Mouse (Mus musculus) MEL (cell line): ENCODE data around the gene Mum1. TPM values are rescaled to one million over a fixed set of nuclear protein-coding genes. Genes with fewer than 3 reads are reported as not detected.

Experiments used
- DNase-seq: peaks from one replicate; pipeline ENCODE4 v3.0.0; 2011; ENCODE audit warnings: low read depth, low spot score
- H3K27ac ChIP-seq: 2 replicates; pipeline ENCODE4 v1.5.1; 2012; ENCODE audit warnings: low read depth, mild to moderate bottlenecking, control low read depth, low read length, moderate library complexity; ENCODE audit not compliant: control insufficient read depth
- H3K27me3 ChIP-seq, 2 experiments: fragments of 150-350 bp in 1 of 2; sonication (generic) in 1 of 2; 2 replicates each; pipeline ENCODE4 v1.6.1; 2012; ENCODE audit warnings: low read length in 2 of 2, mild to moderate bottlenecking in 2 of 2, improper control_type of control experiment in 1 of 2, moderate library complexity in 1 of 2; ENCODE audit not compliant: insufficient read depth in 2 of 2, control insufficient read depth in 1 of 2
- H3K36me3 ChIP-seq, 2 experiments: 2 replicates each; pipeline ENCODE4 v1.6.1; 2012 to 2014; ENCODE audit warnings: low read length in 2 of 2, improper control_type of control experiment in 1 of 2, inconsistent platforms in 1 of 2, mild to moderate bottlenecking in 1 of 2; ENCODE audit not compliant: insufficient read depth in 2 of 2, control insufficient read depth in 1 of 2
- H3K4me1 ChIP-seq, 2 experiments: fragments of 150-350 bp in 1 of 2; sonication (generic) in 1 of 2; 2 replicates each; pipeline ENCODE4 v1.6.1; 2012; ENCODE audit warnings: low read length in 2 of 2, improper control_type of control experiment in 1 of 2, mild to moderate bottlenecking in 1 of 2; ENCODE audit not compliant: insufficient read depth in 2 of 2, control insufficient read depth in 1 of 2
- H3K4me3 ChIP-seq, 2 experiments: fragments of 150-350 bp in 1 of 2; sonication (generic) in 1 of 2; 2 replicates each; pipeline ENCODE4 v1.5.1; 2012; ENCODE audit warnings: low read depth in 2 of 2, low read length in 2 of 2, mild to moderate bottlenecking in 2 of 2, moderate library complexity in 2 of 2, control low read depth in 1 of 2, improper control_type of control experiment in 1 of 2; ENCODE audit not compliant: control insufficient read depth in 1 of 2, insufficient read depth in 1 of 2
- H3K79me2 ChIP-seq: 2 replicates; pipeline ENCODE4 v1.6.1; 2012; ENCODE audit warnings: mild to moderate bottlenecking, low read length, moderate library complexity; ENCODE audit not compliant: control insufficient read depth, poor library complexity, insufficient read depth
- H3K9ac ChIP-seq: 2 replicates; pipeline ENCODE4 v1.6.1; 2012; ENCODE audit warnings: low read depth, mild to moderate bottlenecking, control low read depth, low read length, moderate library complexity; ENCODE audit not compliant: control insufficient read depth, poor library complexity, severe bottlenecking
- H3K9me3 ChIP-seq: fragments of 150-350 bp; sonication (generic); replicated peaks from 2 replicates; pipeline ENCODE4 v1.6.1; 2012; ENCODE audit warnings: mild to moderate bottlenecking, low read length, improper control_type of control experiment, moderate library complexity; ENCODE audit not compliant: insufficient read depth
- BHLHE40 ChIP-seq: IDR thresholded peaks from 2 replicates; pipeline ENCODE4 v1.6.1; 2012; ENCODE audit warnings: low read depth, mild to moderate bottlenecking, inconsistent platforms, low read length, improper control_type of control experiment, borderline replicate concordance
- CTCF ChIP-seq, 3 experiments: IDR thresholded peaks in 2 of 3; conservative IDR thresholded peaks in 1 of 3; 2 replicates each; pipeline ENCODE4 v1.5.1; 2011 to 2012; ENCODE audit warnings: low read length in 3 of 3, low read depth in 2 of 3, mild to moderate bottlenecking in 2 of 3, improper control_type of control experiment in 1 of 3, inconsistent platforms in 1 of 3, mixed read lengths in 1 of 3, moderate library complexity in 1 of 3; ENCODE audit not compliant: control insufficient read depth in 1 of 3, insufficient read depth in 1 of 3, poor library complexity in 1 of 3, severe bottlenecking in 1 of 3
- E2F4 ChIP-seq: IDR thresholded peaks from 2 replicates; pipeline ENCODE4 v1.6.1; 2011; ENCODE audit warnings: low read depth, low read length, improper control_type of control experiment, borderline replicate concordance
- GATA1 ChIP-seq: IDR thresholded peaks from 2 replicates; pipeline ENCODE4 v1.6.1; 2011; ENCODE audit warnings: low read depth, low read length, improper control_type of control experiment
- JUND ChIP-seq: IDR thresholded peaks from 2 replicates; pipeline ENCODE4 v1.6.1; 2011; ENCODE audit warnings: low read depth, mild to moderate bottlenecking, improper control_type of control experiment, low read length
- KAT2A ChIP-seq: conservative IDR thresholded peaks from 2 replicates; pipeline ENCODE4 v1.6.1; 2012; ENCODE audit warnings: low read depth, low read length, improper control_type of control experiment, inconsistent platforms
- MAFK ChIP-seq: IDR thresholded peaks from 2 replicates; pipeline ENCODE4 v1.6.1; 2011; ENCODE audit warnings: low read depth, mild to moderate bottlenecking, low read length, improper control_type of control experiment, borderline replicate concordance
- MAZ ChIP-seq: IDR thresholded peaks from 2 replicates; pipeline ENCODE4 v1.6.1; 2012; ENCODE audit warnings: low read depth, mild to moderate bottlenecking, inconsistent platforms, low read length, improper control_type of control experiment
- MXI1 ChIP-seq: IDR thresholded peaks from 2 replicates; pipeline ENCODE4 v1.6.1; 2011; ENCODE audit warnings: mild to moderate bottlenecking, low read depth, low read length, improper control_type of control experiment
- MYC ChIP-seq: IDR thresholded peaks from 2 replicates; pipeline ENCODE4 v1.6.1; 2011; ENCODE audit warnings: low read depth, mild to moderate bottlenecking, low read length, improper control_type of control experiment, moderate library complexity
- POLR2A ChIP-seq, 2 experiments: IDR thresholded peaks; 2 replicates each; pipeline ENCODE4 v1.6.1; 2011 to 2012; ENCODE audit warnings: low read length in 2 of 2, mild to moderate bottlenecking in 2 of 2, control low read depth in 1 of 2, improper control_type of control experiment in 1 of 2, low read depth in 1 of 2, moderate library complexity in 1 of 2; ENCODE audit not compliant: control insufficient read depth in 1 of 2, insufficient read depth in 1 of 2, poor library complexity in 1 of 2
- TCF12 ChIP-seq: IDR thresholded peaks from 2 replicates; pipeline ENCODE4 v1.6.1; 2014; ENCODE audit warnings: low read depth, mild to moderate bottlenecking, inconsistent platforms, low read length, improper control_type of control experiment, moderate library complexity
- ZC3H11A ChIP-seq: IDR thresholded peaks from 2 replicates; pipeline ENCODE4 v1.6.1; 2012; ENCODE audit warnings: low read depth, mild to moderate bottlenecking, inconsistent platforms, low read length, improper control_type of control experiment
- ZNF384 ChIP-seq: IDR thresholded peaks from 2 replicates; pipeline ENCODE4 v1.6.1; 2012; ENCODE audit warnings: low read depth, mild to moderate bottlenecking, inconsistent platforms, low read length, improper control_type of control experiment
- polyA plus RNA-seq, 2 experiments: library from polyadenylated mRNA; stranded (reverse) in 1 of 2; unstranded in 1 of 2; fragments of >175 nt in 1 of 2; fragments of >200 nt in 1 of 2; gene quantifications; 2 replicates each; pipeline versions ENCODE4 v1.2.1 to v1.2.4; 2012; ENCODE audit warnings: low replicate concordance in 2 of 2, low read depth in 1 of 2; ENCODE audit not compliant: insufficient read length in 2 of 2, insufficient read depth in 1 of 2, missing spikeins in 1 of 2
- total RNA-seq: library from RNA; depleted of rRNA; stranded (reverse); fragments of 300-350 nt; gene quantifications from 2 replicates; pipeline ENCODE4 v1.2.3, GENCODE M21; 2012

The Mum1 gene
- total and polyA plus RNA-seq, 3 experiments, result 34.0 to 55.2 (median 35.3) TPM

DNA sequence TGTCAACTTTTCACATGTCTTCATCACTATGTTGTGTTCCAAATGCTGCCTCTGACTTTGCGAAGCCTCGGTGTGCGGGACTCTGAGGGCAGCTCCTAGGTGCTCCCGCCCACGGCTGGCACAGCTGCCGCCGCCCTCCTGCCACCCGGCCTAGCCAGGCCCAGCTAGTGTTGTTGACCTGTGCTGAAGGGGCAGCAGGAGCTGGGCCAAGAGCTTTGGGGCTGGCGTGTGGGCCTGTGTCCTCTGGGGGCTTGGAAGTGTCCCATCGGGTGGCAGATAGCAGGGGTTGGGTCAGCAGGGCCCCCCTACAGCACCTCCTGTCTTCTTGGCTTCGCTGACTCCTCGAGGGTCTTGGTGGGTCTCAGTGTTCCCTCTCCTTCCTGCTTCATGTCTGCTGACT lies 53.0 kb downstream of the Mum1 start:
- no peak overlapping the region for H3K4me3 ChIP-seq
- H3K27me3 ChIP-seq, result no peaks in the 10 kb centered on the region
- no peak for DNase-seq
- H3K4me1 ChIP-seq, result no peaks in the 10 kb centered on the region
- H3K36me3 ChIP-seq, result peaks cover 0 to 12% of the 10 kb centered on the region in 2 experiments; a peak in 2 of 4 replicates
- no peak overlapping the region for H3K9ac ChIP-seq
- H3K79me2 ChIP-seq, result no peaks in the 10 kb centered on the region
- TF ChIP-seq MYC, result no peak
- TF ChIP-seq JUND, result no peak
- no peaks in the 10 kb centered on the region for H3K9me3 ChIP-seq
- no peak overlapping the region for H3K27ac ChIP-seq

- Histone ChIP-seq H3K36me3 (peaks cover 0 to 19% of the 10 kb centered on the region in 2 experiments; a peak in 2 of 4 replicates), H3K4me3 (no peak overlapping the region), H3K9ac (no peak overlapping the region), H3K4me1 (no peaks in the 10 kb centered on the region), H3K9me3 (no peaks in the 10 kb centered on the region), H3K79me2 (no peaks in the 10 kb centered on the region), H3K27ac (no peak overlapping the region), H3K27me3 (no peaks in the 10 kb centered on the region)
- no peak for DNase-seq
- no peak for TF ChIP-seq KAT2A
- no peak for TF ChIP-seq E2F4
- TF ChIP-seq MAFK, result no peak
- TF ChIP-seq GATA1, result no peak
- TF ChIP-seq MAZ, result no peak
- TF ChIP-seq ZNF384, result no peak
- TF ChIP-seq ZC3H11A, result no peak
- TF ChIP-seq MXI1, result no peak
- no peak for TF ChIP-seq POLR2A (IDR thresholded peaks at IDR 0.05; ENCODE audit: control insufficient read depth in 1 of 2, insufficient read depth in 1 of 2, low read depth in 1 of 2, low read length in 2 of 2, poor library complexity in 1 of 2)
- TF ChIP-seq CTCF (IDR thresholded peaks at IDR 0.05 in 2 of 3, conservative IDR thresholded peaks at IDR 0.05 in 1 of 3; ENCODE audit: control insufficient read depth in 1 of 3, insufficient read depth in 1 of 3, low read depth in 2 of 3, low read length in 3 of 3, poor library complexity in 1 of 3, severe bottlenecking in 1 of 3), result no peak
- TF ChIP-seq JUND, result no peak
- no peak for TF ChIP-seq TCF12
Measured at GRCm38 (mm10) chr10:80281304-80281703, 55.1 kb downstream of the Mum1 start.

DNA sequence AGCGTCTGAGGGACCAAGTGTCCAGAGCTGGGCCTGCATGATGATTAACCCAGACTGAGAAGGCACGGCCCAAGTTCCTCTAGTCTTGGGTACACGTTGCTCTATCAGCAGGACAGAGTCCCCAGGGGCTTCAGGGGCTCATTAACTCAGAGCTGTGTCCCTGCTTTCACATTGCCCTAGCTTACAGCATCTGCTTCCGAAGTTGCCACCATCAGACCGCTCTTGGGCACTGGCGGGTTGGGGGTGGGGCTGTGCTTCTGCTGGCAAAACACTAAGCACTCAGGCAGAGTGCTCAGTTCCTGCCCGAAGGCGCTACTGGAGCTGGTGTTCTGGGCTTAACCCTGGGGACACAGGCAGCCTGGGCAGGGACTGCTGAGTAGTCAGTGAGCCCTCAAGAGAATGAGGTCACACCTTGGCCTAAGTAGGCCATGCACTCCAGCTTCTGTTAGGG lies 55.7 kb downstream of the Mum1 start:
- Histone ChIP-seq H3K36me3 (peaks cover 0 to 19% of the 10 kb centered on the region in 2 experiments; a peak in 2 of 4 replicates), H3K9ac (no peak overlapping the region)
- no peak for TF ChIP-seq BHLHE40
- 0 out of 4 replicates have a peak, but pooled peaks of 1 of the 2 experiments have one; percentile 7 for TF ChIP-seq POLR2A (IDR thresholded peaks at IDR 0.05; ENCODE audit: control insufficient read depth in 1 of 2, insufficient read depth in 1 of 2, low read depth in 1 of 2, low read length in 2 of 2, poor library complexity in 1 of 2)
- TF ChIP-seq, all 39 proteins: peak for 1
- Histone ChIP-seq H3K27ac (no peak overlapping the region), H3K27me3 (no peaks in the 10 kb centered on the region), H3K4me3 (no peak overlapping the region), H3K4me1 (no peaks in the 10 kb centered on the region), H3K9me3 (no peaks in the 10 kb centered on the region), H3K79me2 (no peaks in the 10 kb centered on the region)
- DNase-seq, result no peak
